Mouse (Mus musculus) thymus, adult 2 months (tissue): ENCODE measurements around the gene Vmn1r32. TPM values are rescaled to one million over a fixed set of nuclear protein-coding genes. Genes with fewer than 3 reads are reported as not detected.
A peak's percentile ranks its signal among the peaks of the same experiment; 100 is the strongest.

Source experiments
- DNase-seq: peaks from one replicate; pipeline ENCODE4 v3.0.0; 2021
- H3K27ac ChIP-seq: fragments of 200-500 bp; 2 replicates; pipeline ENCODE4 v1.5.1; 2012; ENCODE audit warnings: low read length, control low read depth; ENCODE audit not compliant: control insufficient read depth, insufficient read depth
- H3K27me3 ChIP-seq: fragments of 200-500 bp; 2 replicates; pipeline ENCODE4 v1.6.1; 2012; ENCODE audit warnings: mild to moderate bottlenecking, low read length, moderate library complexity, mixed read lengths; ENCODE audit not compliant: control insufficient read depth, insufficient read depth
- H3K36me3 ChIP-seq: fragments of 200-500 bp; 2 replicates; pipeline ENCODE4 v1.6.1; 2012; ENCODE audit warnings: mild to moderate bottlenecking, low read length, moderate library complexity; ENCODE audit not compliant: control insufficient read depth, insufficient read depth
- H3K4me1 ChIP-seq: fragments of 200-500 bp; replicated peaks from 2 replicates; pipeline ENCODE4 v1.6.1; 2012; ENCODE audit warnings: low read length; ENCODE audit not compliant: control insufficient read depth, insufficient read depth
- H3K4me3 ChIP-seq: fragments of 200-500 bp; 2 replicates; pipeline ENCODE4 v1.5.1; 2012; ENCODE audit warnings: mild to moderate bottlenecking, low read length, control low read depth, moderate library complexity; ENCODE audit not compliant: control insufficient read depth, insufficient read depth
- CTCF ChIP-seq: fragments of 200-500 bp; IDR thresholded peaks from 2 replicates; pipeline ENCODE4 v1.5.1; 2012; ENCODE audit warnings: mild to moderate bottlenecking, control low read depth, low read length, moderate library complexity, borderline replicate concordance; ENCODE audit not compliant: control insufficient read depth, poor library complexity, insufficient read depth; ENCODE audit errors: extremely low read depth
- POLR2A ChIP-seq: fragments of 200-500 bp; IDR thresholded peaks from 2 replicates; pipeline ENCODE4 v1.6.1; 2012; ENCODE audit warnings: mild to moderate bottlenecking, low read length, control low read depth, moderate library complexity; ENCODE audit not compliant: control insufficient read depth, poor library complexity, insufficient read depth; ENCODE audit errors: extremely low read depth
- WGBS: fragments of 180-500 bp; shearing (Covaris S2); methylation state at CpG from one replicate; pipeline ENCODE4 v1.1.7; 2018; 5-methylcytosine and 5-hydroxymethylcytosine counted together
- polyA plus RNA-seq: library from polyadenylated mRNA; depleted of rRNA; stranded (reverse); fragments of >200 nt; gene quantifications from 2 replicates; pipeline ENCODE4 v1.2.3, GENCODE M21; 2012; rRNA removed

The Vmn1r32 gene
- not detected in 2 replicates for polyA plus RNA-seq

DNA sequence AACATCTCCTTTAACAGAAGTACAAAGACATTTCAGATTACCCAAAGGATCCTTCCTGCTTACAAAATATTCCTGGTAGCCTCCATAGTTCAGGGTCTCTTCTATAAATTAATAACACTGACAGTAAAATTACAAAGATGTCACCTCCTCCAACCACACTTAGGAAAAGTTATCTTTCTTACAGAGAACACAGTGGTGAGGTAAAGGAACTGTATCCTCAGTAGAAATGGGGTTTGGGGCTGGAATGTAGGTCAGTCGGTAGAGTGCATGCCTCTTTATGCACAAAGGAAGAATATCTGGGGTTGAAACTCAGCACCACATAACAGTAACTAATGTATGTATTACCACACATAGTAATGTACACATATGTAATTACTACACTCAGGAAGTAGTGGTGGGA, at the start of gene Vmn1r32:
Gene Vmn1r32, minus strand, starts transcription at position 101 of the 400 bp plus-strand sequence.
- H3K36me3 ChIP-seq, result no peaks in the 10 kb centered on the region
- H3K27me3 ChIP-seq, result no peaks in the 10 kb centered on the region
- 89% methylated on average over 1 of the region's 1 CpGs for WGBS
- H3K4me3 ChIP-seq, result no peak within 1 kb of the TSS
- H3K27ac ChIP-seq, result no peak within 1 kb of the TSS
- H3K4me1 ChIP-seq, result no peaks in the 10 kb centered on the region
- DNase-seq, result no peak
- no peak for TF ChIP-seq POLR2A
- no peak for TF ChIP-seq CTCF

DNA sequence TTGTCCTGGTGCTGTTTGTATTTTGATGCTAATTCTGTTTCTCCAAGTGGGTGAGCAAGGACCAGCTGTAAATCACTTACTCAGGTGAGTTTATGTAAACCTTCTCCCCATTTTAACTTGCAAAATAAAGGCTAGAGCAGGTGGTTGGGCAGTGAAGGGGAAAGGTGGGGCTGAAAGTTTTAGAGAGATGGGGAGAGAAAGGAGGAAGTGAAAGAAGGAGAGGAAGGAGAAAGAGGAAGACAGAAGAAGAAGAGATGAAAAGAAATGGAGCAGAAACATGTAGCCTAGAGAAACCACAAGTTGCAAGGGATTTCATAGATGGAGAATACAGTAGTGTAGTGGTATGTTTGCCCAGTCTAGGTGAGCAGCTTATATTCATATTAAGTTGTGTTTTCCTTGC, 35.9 kb upstream of the Vmn1r32 start:
- TF ChIP-seq POLR2A (no peak), CTCF (no peak)
- Histone ChIP-seq H3K36me3 (no peaks in the 10 kb centered on the region), H3K4me1 (no peaks in the 10 kb centered on the region), H3K27ac (no peak overlapping the region), H3K4me3 (no peak overlapping the region), H3K27me3 (no peaks in the 10 kb centered on the region)
- no peak for DNase-seq

DNA sequence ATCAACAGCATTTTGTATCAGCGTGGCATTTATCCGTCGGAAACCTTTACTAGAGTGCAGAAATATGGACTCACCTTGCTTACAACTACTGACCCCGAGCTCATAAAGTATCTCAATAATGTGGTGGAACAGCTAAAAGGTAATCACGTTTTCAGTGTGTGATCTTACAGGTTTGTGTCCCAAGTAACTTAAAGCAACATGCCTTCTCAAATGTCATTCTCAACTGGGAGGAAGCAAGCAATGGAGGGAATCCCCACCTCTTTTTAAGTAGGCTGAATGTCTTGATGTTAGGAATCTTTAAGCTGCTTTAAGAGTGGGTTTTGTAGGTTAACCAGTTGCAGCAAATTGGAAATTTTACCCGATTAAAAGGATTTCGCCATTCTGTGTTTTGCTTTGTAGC, 23.9 kb downstream of the Vmn1r32 start:
- no peak overlapping the region for H3K4me3 ChIP-seq
- WGBS, result 14% methylated on average over 7 of the region's 7 CpGs
- TF ChIP-seq CTCF, result no peak
- TF ChIP-seq POLR2A, result no peak
- H3K4me1 ChIP-seq, result no peaks in the 10 kb centered on the region
- peaks cover 13% of the 10 kb centered on the region; the same call in 1 of the 2 replicates for H3K36me3 ChIP-seq
- H3K27ac ChIP-seq, result no peak overlapping the region
- DNase-seq, result no peak
- H3K27me3 ChIP-seq, result no peaks in the 10 kb centered on the region

DNA sequence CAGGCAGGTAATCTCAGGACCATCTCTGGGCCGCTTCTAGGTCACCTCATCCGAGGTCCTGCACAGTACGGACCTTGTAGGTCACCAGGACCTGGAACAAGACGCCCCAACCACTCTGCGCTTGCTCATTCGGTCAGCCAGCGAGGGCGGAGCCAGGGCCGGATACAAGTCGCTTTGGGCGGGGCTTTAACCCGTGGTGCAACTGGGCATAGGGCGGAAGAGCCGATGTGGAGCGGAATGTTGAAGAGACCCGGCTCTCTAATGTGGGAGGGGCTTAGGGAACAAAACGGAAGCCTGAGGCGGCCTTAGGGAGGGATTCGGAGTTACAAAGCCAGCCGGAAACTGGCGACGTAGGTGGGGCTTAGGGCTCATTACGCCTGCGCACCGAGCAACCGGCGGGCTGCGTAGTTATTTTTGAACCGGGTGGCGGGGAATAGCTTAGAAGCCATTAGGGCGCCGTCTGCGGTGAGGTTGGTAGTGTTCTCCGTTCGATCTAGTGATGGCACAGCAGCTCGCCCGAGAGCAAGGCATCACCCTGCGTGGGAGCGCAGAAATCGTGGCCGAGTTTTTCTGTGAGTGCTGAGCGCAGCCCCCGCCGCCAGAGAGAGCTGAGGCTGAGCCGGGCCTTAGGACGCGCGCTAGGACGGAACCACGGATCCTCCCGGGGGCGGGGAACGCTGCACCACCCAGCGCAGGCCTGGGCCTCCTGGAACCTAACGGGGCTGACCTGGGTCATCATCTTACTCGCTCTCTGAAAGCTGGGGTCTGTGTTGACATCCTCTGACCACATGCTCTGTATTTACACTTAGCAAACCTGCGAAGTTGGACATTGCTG, 24.7 kb downstream of the Vmn1r32 start, which contains the start of gene Mad2l1:
Gene Mad2l1, plus strand, starts transcription at position 363 of the 835 bp plus-strand sequence.
- Histone ChIP-seq H3K27me3 (no peaks in the 10 kb centered on the region), H3K4me3 (peak within 1 kb of the TSS; percentile 78), H3K36me3 (peaks cover 13% of the 10 kb centered on the region; the same call in 1 of the 2 replicates), H3K27ac (peak within 1 kb of the TSS; percentile 86), H3K4me1 (no peaks in the 10 kb centered on the region)
- under 1% methylated on average over 57 of the region's 57 CpGs for WGBS
- peak; percentile 98 for DNase-seq
- TF ChIP-seq POLR2A (no peak), CTCF (no peak)

DNA sequence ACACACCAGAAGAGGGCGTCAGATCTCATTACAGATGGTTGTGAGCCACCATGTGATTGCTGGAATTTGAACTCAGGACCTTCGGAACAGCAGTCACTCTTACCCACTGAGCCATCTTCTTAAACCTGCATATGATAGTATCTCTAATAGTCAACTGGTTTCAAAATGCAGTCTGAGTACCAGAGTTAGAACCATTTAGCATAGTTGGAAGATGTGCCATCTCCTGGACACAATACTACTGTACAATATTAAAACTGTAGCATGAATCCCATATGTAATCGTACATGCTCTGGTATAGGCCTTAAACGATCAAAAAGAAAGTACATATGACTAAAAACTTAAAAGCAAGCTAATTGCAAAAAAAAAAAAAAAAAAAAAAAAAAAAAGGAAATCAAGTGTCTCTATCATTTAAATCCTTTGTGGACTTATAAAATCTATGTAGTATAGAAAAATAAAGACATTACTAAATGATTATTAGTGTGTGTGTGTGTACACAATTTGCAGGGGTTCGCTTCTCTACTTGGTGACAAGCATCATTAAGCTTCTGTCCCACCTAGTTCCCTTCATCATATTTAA, 25.4 kb downstream of the Vmn1r32 start:
- Histone ChIP-seq H3K27ac (peak overlapping the region; percentile 86), H3K4me3 (peak overlapping the region; percentile 78), H3K27me3 (no peaks in the 10 kb centered on the region), H3K4me1 (no peaks in the 10 kb centered on the region), H3K36me3 (peaks cover 5% of the 10 kb centered on the region; the same call in 1 of the 2 replicates)
- 55% methylated on average over 5 of the region's 5 CpGs for WGBS
- no peak for DNase-seq
- TF ChIP-seq CTCF (no peak), POLR2A (no peak)

DNA sequence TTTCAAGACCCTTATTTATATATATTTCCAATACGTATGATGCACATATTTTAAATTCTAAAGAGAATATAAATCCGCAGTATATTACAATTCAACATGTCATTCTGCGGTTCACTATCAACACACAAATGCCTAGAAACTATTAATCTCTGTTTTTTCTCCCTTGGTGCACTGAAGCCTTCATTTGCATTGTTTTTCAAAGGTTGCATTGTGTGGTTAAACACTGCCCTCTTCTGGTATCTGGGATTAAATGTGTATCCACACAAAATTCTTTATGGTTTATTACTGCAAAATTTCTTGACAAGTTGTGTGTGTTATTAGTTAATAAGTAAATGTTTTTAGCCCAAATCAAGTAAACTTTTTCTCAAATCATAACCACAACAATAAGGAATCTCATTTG, 26.7 kb downstream of the Vmn1r32 start:
- H3K4me3 ChIP-seq, result no peak overlapping the region
- TF ChIP-seq POLR2A, result no peak
- WGBS, result 28% methylated on average over 3 of the region's 3 CpGs
- no peaks in the 10 kb centered on the region for H3K27me3 ChIP-seq
- H3K4me1 ChIP-seq, result no peaks in the 10 kb centered on the region
- peak; percentile 44 for DNase-seq
- no peaks in the 10 kb centered on the region for H3K36me3 ChIP-seq
- no peak overlapping the region for H3K27ac ChIP-seq
